Mouse (Mus musculus): ENCODE measurements around the gene Vhl.

- TF ChIP-seq CTCF (IDR thresholded peaks at IDR 0.05; ENCODE audit: low read depth) = no peak
- TF ChIP-seq EP300 (IDR thresholded peaks at IDR 0.05; ENCODE audit: low read depth) = no peak
These were observed 19.8 kb upstream of the Vhl start for GRCm38 (mm10) chr6:113603993-113604392.
